Mouse (Mus musculus) urinary bladder, postnatal 36 days (tissue): ENCODE measurements around the gene Nkx1-1.

ENCODE experiments used
- DNase-seq, 2 experiments: peaks; one replicate each; pipeline ENCODE4 v3.0.0; 2022; ENCODE audit warnings: low spot score in 2 of 2, mixed read lengths in 1 of 2

Nkx1-1 gene

GRCm38 (mm10) chr5:33420313-33420712, 13.5 kb downstream of the Nkx1-1 start:
- no peak for DNase-seq

- DNase-seq: no peak
These were observed 33.0 kb downstream of the Nkx1-1 start for GRCm38 (mm10) chr5:33400819-33401218.

- DNase-seq: no peak
These were observed 36.9 kb downstream of the Nkx1-1 start for GRCm38 (mm10) chr5:33396828-33397227.

GRCm38 (mm10) chr5:33395693-33396092, 38.1 kb downstream of the Nkx1-1 start:
- DNase-seq: no peak

- DNase-seq: peak; percentile 53 to 75
These were observed 40.0 kb downstream of the Nkx1-1 start for GRCm38 (mm10) chr5:33393803-33394202.

- no peak for DNase-seq
These were observed 46.2 kb downstream of the Nkx1-1 start for GRCm38 (mm10) chr5:33387550-33387949.
